ENCODE assay signal across 9 mouse cellular contexts in the genomic region with DNA sequence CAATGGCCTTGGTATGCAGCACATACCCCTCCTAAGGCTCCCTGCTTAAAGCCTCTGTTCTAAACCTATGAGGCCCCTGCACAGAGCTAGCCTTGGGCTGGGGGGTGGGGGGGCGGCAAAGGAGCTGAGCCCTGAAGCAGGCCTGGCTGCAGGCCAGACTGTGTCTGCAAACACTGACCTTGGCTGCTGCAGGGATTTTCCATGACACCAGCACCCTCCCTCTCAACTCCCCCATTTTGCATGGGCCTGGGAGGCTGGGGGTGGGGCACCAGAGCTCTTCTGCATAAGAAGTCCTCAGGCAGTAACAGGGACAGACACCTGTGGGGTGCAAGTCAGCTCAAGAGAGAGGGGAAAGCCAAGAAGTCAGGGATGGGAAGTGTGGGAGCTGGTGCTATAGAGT. TPM values are rescaled to one million over a fixed set of nuclear protein-coding genes. Genes with fewer than 3 reads are reported as not detected.
A peak's percentile ranks its signal among the peaks of the same experiment; 100 is the strongest.
DNase-seq lines count a peak whose midpoint lies in the region; ATAC-seq and TF ChIP-seq lines count a peak whose summit lies in the region.
"Had no signal": no experiment of that assay in that cellular context is flagged by ENCODE, and none has a peak within 500 bp of the region (broad histone marks: within the 10 kb centered on the region; RNA-seq: fewer than 3 reads in every experiment).

No protein-coding gene starts in this region.

- H3K36me3 ChIP-seq in midbrain, embryonic 14.5 days (ENCODE audit: control insufficient read depth, insufficient read depth, low read length) = no peaks in the 10 kb centered on the region
- no peaks in the 10 kb centered on the region for H3K36me3 ChIP-seq in midbrain, embryonic 10.5 days
- no peaks in the 10 kb centered on the region for H3K36me3 ChIP-seq in heart, embryonic 10.5 days
- no peaks in the 10 kb centered on the region for H3K36me3 ChIP-seq in kidney, postnatal 0 days (ENCODE audit: insufficient read depth, low read length)

- no peak for ATAC-seq in midbrain, embryonic 14.5 days (ENCODE audit: low FRiP score, low TSS enrichment)
- no peak for ATAC-seq in kidney, postnatal 0 days (replicated peaks; ENCODE audit: low FRiP score, low read depth)
- ATAC-seq: Patski had no signal

- no peaks in the 10 kb centered on the region for H3K9me3 ChIP-seq in midbrain, embryonic 14.5 days (ENCODE audit: control insufficient read depth, low read length)
- H3K9me3 ChIP-seq in midbrain, embryonic 10.5 days (replicated peaks) = no peaks in the 10 kb centered on the region
- no peaks in the 10 kb centered on the region for H3K9me3 ChIP-seq in heart, embryonic 10.5 days
- no peaks in the 10 kb centered on the region for H3K9me3 ChIP-seq in kidney, postnatal 0 days (replicated peaks; ENCODE audit: low read length)

- 44% methylated on average over 1 of the region's 1 CpGs for WGBS in midbrain, embryonic 14.5 days
- WGBS in midbrain, embryonic 10.5 days = 39% methylated on average over 1 of the region's 1 CpGs
- WGBS in heart, embryonic 10.5 days = 33% methylated on average over 1 of the region's 1 CpGs
- whole genome bisulfite sequencing in kidney, postnatal 0 days = 0% methylated on average over 1 of the region's 1 CpGs

- no peak overlapping the region for H3K9ac ChIP-seq in midbrain, embryonic 14.5 days (replicated peaks; ENCODE audit: low read length)
- no peak overlapping the region for H3K9ac ChIP-seq in kidney, postnatal 0 days (ENCODE audit: low read depth, low read length)

- no peak overlapping the region for H3K4me2 ChIP-seq in midbrain, embryonic 14.5 days (ENCODE audit: low read length)
- H3K4me2 ChIP-seq in kidney, postnatal 0 days (ENCODE audit: low read length) = no peak overlapping the region

- H3K4me3 ChIP-seq in midbrain, embryonic 14.5 days (replicated peaks; ENCODE audit: low read depth, low read length) = no peak overlapping the region
- no peak overlapping the region for H3K4me3 ChIP-seq in midbrain, embryonic 10.5 days
- peak overlapping the region; percentile 13; the same call in 1 of the 2 replicates for H3K4me3 ChIP-seq in heart, embryonic 10.5 days
- no peak overlapping the region for H3K4me3 ChIP-seq in kidney, postnatal 0 days (replicated peaks; ENCODE audit: low read depth, low read length)

- no peaks in the 10 kb centered on the region; the same call in 1 of the 2 replicates for H3K27me3 ChIP-seq in midbrain, embryonic 14.5 days (ENCODE audit: control insufficient read depth, insufficient read depth, low read length)
- H3K27me3 ChIP-seq in midbrain, embryonic 10.5 days (ENCODE audit: low read depth, poor library complexity, severe bottlenecking) = peaks cover 29% of the 10 kb centered on the region
- peaks cover 6% of the 10 kb centered on the region for H3K27me3 ChIP-seq in heart, embryonic 10.5 days (ENCODE audit: insufficient read depth, poor library complexity, severe bottlenecking)
- no peaks in the 10 kb centered on the region for H3K27me3 ChIP-seq in kidney, postnatal 0 days (ENCODE audit: insufficient read depth, low read length)

- peaks cover 3% of the 10 kb centered on the region; the same call in 1 of the 2 replicates for H3K4me1 ChIP-seq in midbrain, embryonic 14.5 days (ENCODE audit: control insufficient read depth, insufficient read depth, low read length)
- H3K4me1 ChIP-seq in midbrain, embryonic 10.5 days = peaks cover 32% of the 10 kb centered on the region
- peaks cover 69% of the 10 kb centered on the region for H3K4me1 ChIP-seq in heart, embryonic 10.5 days
- H3K4me1 ChIP-seq in kidney, postnatal 0 days (replicated peaks; ENCODE audit: insufficient read depth, low read length) = peaks cover 15% of the 10 kb centered on the region; the same call in 1 of the 2 replicates

- no peak for TF ChIP-seq CTCF in kidney, postnatal 0 days (IDR thresholded peaks at IDR 0.05; ENCODE audit: low read depth)

- H3K27ac ChIP-seq in midbrain, embryonic 14.5 days (replicated peaks; ENCODE audit: low read depth, low read length) = no peak overlapping the region
- H3K27ac ChIP-seq in midbrain, embryonic 10.5 days (replicated peaks) = no peak overlapping the region
- H3K27ac ChIP-seq in heart, embryonic 10.5 days = peak overlapping the region; percentile 84
- H3K27ac ChIP-seq in kidney, postnatal 0 days = no peak overlapping the region

- DNase-seq in midbrain, embryonic 14.5 days = peak; percentile 51
- no peak for DNase-seq in midbrain, embryonic 10.5 days (ENCODE audit: low spot score)
- DNase-seq in heart, embryonic 10.5 days (ENCODE audit: low spot score) = no peak
- DNase-seq in kidney, postnatal 0 days (ENCODE audit: low spot score) = peak; percentile 46
- peak; percentile 84 for DNase-seq in ovary, postnatal 36 days (ENCODE audit: low spot score)
- DNase-seq in cerebellum, adult 9-10 months = no peak
- DNase-seq in layer of hippocampus, adult 18-20 months (ENCODE audit: low spot score in 2 of 2) = no peak
- DNase-seq in cerebellum, postnatal 36 days = no peak

RNA-seq across cellular contexts. Expression of gene Kcnk3, which starts 26.3 kb away (rescaled TPM):
- 4.7 and 6.6 TPM in 2 replicates for polyA plus RNA-seq in midbrain, embryonic 14.5 days (2014; fragmentation: Nextera tagmentation; extraction: Ambion mirVana)
- 0.12 and 0.27 TPM in 2 replicates for polyA plus RNA-seq in midbrain, embryonic 10.5 days (2016; fragmentation: Nextera tagmentation; extraction: Ambion mirVana)
- 17.0 and 34.2 TPM in 2 replicates for polyA plus RNA-seq in heart, embryonic 10.5 days (2016; fragmentation: Nextera tagmentation; extraction: Ambion mirVana)
- 1.8 and 2.0 TPM in 2 replicates for polyA plus RNA-seq in kidney, postnatal 0 days (2015; fragmentation: Nextera tagmentation; extraction: Ambion mirVana)
- total RNA-seq in layer of hippocampus, adult 18-20 months (2021) = 10 to 100 TPM; 11.2 to 12.9 TPM
- polyA plus RNA-seq: Patski had no signal

RNA-seq across cellular contexts. Expression of gene Slc35f6, which starts 33.5 kb away (rescaled TPM):
- polyA plus RNA-seq in midbrain, embryonic 14.5 days (2014; fragmentation: Nextera tagmentation; extraction: Ambion mirVana) = 26.6 and 33.9 TPM in 2 replicates
- polyA plus RNA-seq in midbrain, embryonic 10.5 days (2016; fragmentation: Nextera tagmentation; extraction: Ambion mirVana) = 26.7 and 30.3 TPM in 2 replicates
- polyA plus RNA-seq in heart, embryonic 10.5 days (2016; fragmentation: Nextera tagmentation; extraction: Ambion mirVana) = 25.5 and 28.4 TPM in 2 replicates
- polyA plus RNA-seq in kidney, postnatal 0 days (2015; fragmentation: Nextera tagmentation; extraction: Ambion mirVana) = 24.8 and 26.7 TPM in 2 replicates
- 10 to 100 TPM; 36.2 to 40.6 TPM for total RNA-seq in layer of hippocampus, adult 18-20 months (2021)

RNA-seq across cellular contexts. Expression of gene Cenpa, which starts 52.4 kb away (rescaled TPM):
- polyA plus RNA-seq in midbrain, embryonic 14.5 days (2014; fragmentation: Nextera tagmentation; extraction: Ambion mirVana) = 40.0 and 65.3 TPM in 2 replicates
- 413 and 444 TPM in 2 replicates for polyA plus RNA-seq in midbrain, embryonic 10.5 days (2016; fragmentation: Nextera tagmentation; extraction: Ambion mirVana)
- 323 and 372 TPM in 2 replicates for polyA plus RNA-seq in heart, embryonic 10.5 days (2016; fragmentation: Nextera tagmentation; extraction: Ambion mirVana)
- 171 and 175 TPM in 2 replicates for polyA plus RNA-seq in kidney, postnatal 0 days (2015; fragmentation: Nextera tagmentation; extraction: Ambion mirVana)
- total RNA-seq in layer of hippocampus, adult 18-20 months (2021) = 1 to 10 TPM; 3.5 to 4.6 TPM

Comparison
In these comparisons a context has a peak if more than half of its experiments do, and no peak if none do; other contexts are left out.
1. DNase-seq: peak in midbrain, embryonic 14.5 days (single experiment), kidney, postnatal 0 days (single experiment) and ovary, postnatal 36 days (single experiment); none in midbrain, embryonic 10.5 days (single experiment), heart, embryonic 10.5 days (single experiment), cerebellum, adult 9-10 months (single experiment), layer of hippocampus, adult 18-20 months (0 of 2) and cerebellum, postnatal 36 days (0 of 2).